Mouse (Mus musculus): ENCODE measurements around the gene Vmn1r80.
"Not testable (repeated sequence)": the region's sequence is repeated elsewhere in the genome, so short reads cannot be mapped to it uniquely, and the experiment has no call there.

Gene Vmn1r80

DNA sequence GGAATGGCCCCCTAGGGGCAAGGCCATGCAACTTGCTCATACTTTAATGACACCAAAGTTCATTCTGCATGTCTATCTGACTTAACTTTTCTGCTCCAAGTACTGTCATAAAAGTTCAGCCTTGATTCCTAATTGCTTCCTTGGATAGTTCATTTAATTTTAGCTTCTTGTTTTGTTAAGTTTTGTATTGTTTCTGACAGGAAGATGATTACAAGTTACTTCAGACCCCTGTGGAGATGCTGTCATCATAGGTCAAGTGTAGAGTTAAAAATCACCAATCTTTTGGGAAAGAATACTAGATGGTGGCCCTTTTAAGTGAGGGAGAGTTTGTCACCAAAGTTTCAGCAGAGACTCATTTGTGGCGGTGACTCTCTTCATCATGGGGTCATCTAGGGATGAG lies at the start of gene Vmn1r80:
Vmn1r80 (plus strand) TSS at position 301 of the 400 bp plus-strand sequence.
- in situ Hi-C loops (cut with MboI; ENCODE audit: low pct_unique_long_range_greater_than_20kb in 1 of 2, low sequenced_read_pairs in 2 of 2, unreplicated experiment in 1 of 2), result no loop called here

DNA sequence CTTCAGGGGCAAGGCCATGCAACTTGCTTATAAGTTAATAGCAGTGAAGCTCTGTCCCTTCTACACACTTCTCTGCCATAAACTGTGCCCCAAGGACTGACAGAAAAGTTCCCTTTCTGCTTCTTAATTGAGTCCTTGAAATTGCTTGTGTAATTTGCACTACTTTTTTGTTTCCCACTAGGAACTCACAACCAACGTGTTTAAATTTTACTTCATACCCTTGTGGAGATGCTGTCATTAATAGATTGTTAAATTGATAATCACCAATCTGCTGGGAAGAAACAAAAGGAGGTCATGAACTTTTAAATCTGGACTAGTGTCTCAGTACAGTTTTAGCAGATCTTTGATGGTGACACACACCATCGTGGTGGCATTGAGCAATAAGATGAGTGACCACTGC lies 39.1 kb upstream of the Vmn1r80 start, which contains the start of gene Vmn1r78:
Vmn1r78 (plus strand) TSS at position 301 of the 400 bp plus-strand sequence.
- in situ Hi-C loops (cut with MboI; ENCODE audit: low pct_unique_long_range_greater_than_20kb in 1 of 2, low sequenced_read_pairs in 2 of 2, unreplicated experiment in 1 of 2), result no loop called here

DNA sequence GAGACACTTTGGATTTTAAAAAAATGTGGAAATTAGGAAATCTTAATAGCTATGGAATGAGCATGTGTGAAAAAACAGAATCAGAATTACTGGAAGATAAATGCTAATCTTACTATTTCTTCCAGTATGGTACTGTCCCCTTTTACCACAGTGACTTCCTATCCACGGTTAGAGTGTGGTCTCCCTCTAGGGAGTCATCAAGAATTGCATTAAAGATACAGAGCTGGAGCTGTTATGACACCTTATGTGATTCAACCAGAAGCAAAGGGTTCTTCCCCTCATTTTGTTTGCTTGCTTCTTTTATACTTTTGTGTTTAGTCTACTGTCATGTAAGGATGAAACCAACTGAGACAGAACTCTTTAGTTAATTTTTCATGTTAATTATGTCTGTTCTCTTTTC lies 32.6 kb upstream of the Vmn1r80 start:
- in situ Hi-C loops (cut with MboI; ENCODE audit: low pct_unique_long_range_greater_than_20kb in 1 of 2, low sequenced_read_pairs in 2 of 2, unreplicated experiment in 1 of 2), result not testable (repeated sequence)

DNA sequence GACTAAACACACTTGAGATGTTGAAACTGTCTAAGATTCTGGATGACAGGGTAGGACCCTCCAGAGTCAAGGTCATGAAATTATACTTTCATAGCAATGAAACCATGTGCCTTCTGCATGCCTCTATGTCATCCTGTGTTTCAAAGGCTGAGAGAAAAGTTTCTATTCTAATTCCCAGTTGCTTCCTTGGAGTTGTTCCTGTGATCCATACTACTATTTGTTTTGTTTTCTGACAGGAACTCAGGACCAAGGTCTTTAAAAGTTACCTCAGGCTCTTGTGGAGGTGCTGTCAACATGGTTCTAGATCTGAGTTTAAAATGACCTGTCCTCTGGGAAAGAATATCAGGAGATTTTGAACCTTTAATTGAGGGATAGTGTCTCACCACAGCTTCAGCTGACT lies 18.1 kb upstream of the Vmn1r80 start, which contains the start of gene Vmn1r79:
Vmn1r79 (plus strand) TSS at position 301 of the 400 bp plus-strand sequence.
- in situ Hi-C loops (cut with MboI; ENCODE audit: low pct_unique_long_range_greater_than_20kb in 1 of 2, low sequenced_read_pairs in 2 of 2, unreplicated experiment in 1 of 2), result not testable (repeated sequence)

DNA sequence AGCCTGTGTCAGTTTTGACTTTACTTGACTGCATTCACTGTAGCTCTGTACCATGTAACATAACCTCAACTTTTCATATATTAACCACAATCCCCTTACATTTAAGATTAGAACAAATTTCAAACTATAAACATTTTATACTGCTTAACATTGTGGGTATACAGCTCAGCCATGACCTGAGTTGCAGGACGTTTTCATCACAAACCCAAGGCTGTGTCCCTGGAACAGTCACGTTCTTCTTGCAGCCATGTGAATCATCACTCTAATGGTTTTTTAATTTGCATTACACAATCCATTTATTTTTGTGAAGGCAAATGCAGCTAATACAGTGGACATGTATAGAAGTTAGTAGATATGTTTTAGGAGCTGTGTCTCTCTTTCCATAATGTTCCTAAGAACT lies 16.2 kb upstream of the Vmn1r80 start:
- in situ Hi-C loops (cut with MboI; ENCODE audit: low pct_unique_long_range_greater_than_20kb in 1 of 2, low sequenced_read_pairs in 2 of 2, unreplicated experiment in 1 of 2), result not testable (repeated sequence)

DNA sequence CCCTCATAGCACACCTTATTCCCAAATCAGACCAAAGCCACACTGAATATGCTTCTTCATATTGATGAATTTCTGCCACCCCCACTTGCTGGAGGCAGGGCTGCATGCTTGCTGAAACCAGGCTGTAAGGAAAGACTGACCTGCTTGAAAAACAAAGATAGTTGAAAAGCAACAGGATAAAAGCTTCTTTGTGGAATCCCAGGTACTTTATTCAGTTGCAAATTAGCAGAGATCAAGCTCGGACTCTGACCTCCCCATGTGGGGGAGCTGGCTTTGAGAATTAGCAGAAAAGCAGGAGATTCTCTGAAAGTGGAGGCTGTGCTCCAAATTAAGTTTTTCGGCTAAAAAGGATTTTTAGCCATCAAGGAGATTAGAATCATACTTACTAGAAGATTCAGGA lies 15.1 kb downstream of the Vmn1r80 start:
- in situ Hi-C loops (cut with MboI; ENCODE audit: low pct_unique_long_range_greater_than_20kb in 1 of 2, low sequenced_read_pairs in 2 of 2, unreplicated experiment in 1 of 2), result no loop called here
